Mouse (Mus musculus) C2C12 (cell line): Measurements from ENCODE around the gene Calcrl.

Source experiments
- CEBPB ChIP-seq: IDR thresholded peaks from one replicate; pipeline ENCODE4 v1.6.1; 2011; ENCODE audit warnings: low read depth, mild to moderate bottlenecking, control low read depth, moderate library complexity
- CTCF ChIP-seq: IDR thresholded peaks from one replicate; pipeline ENCODE4 v1.5.1; 2011; ENCODE audit not compliant: control insufficient read depth, insufficient read depth, insufficient read length

GRCm38 (mm10) chr2:84343756-84344155 is 81.5 kb downstream of the Calcrl start:
- TF ChIP-seq CTCF (no peak), CEBPB (no peak)
